Mouse (Mus musculus): ENCODE measurements around the gene Armcx1. TPM values are rescaled to one million over a fixed set of nuclear protein-coding genes. Genes with fewer than 3 reads are reported as not detected.
A peak's percentile ranks its signal among the peaks of the same experiment; 100 is the strongest.
"Not testable (repeated sequence)": the region's sequence is repeated elsewhere in the genome, so short reads cannot be mapped to it uniquely, and the experiment has no call there.

Armcx1 gene
- total and polyA plus RNA-seq, 2 experiments from 2014 or later, result 13.9 to 22.7 TPM

GRCm38 (mm10) chrX:134757293-134757995 lies 39.7 kb downstream of the Armcx1 start:
- H3K36me3 ChIP-seq (replicated peaks; ENCODE audit: control insufficient read depth, insufficient read depth, low read length), result no peaks in the 10 kb centered on the region
- no peaks in the 10 kb centered on the region for H3K4me1 ChIP-seq (ENCODE audit: control insufficient read depth, insufficient read depth)
- H3K4me2 ChIP-seq (ENCODE audit: low read depth, low read length), result peak overlapping the region; percentile 60
- DNase-seq (ENCODE audit: low spot score) (no peak), ATAC-seq (ENCODE audit: insufficient read depth, low read depth) (peak; percentile 24; the same call in 1 of the 2 replicates)
- WGBS, result 13% methylated on average over 13 of the region's 13 CpGs
- peak overlapping the region; percentile 83 for H3K9ac ChIP-seq (replicated peaks; ENCODE audit: low read depth, low read length)
- no peaks in the 10 kb centered on the region for H3K9me3 ChIP-seq (replicated peaks; ENCODE audit: control insufficient read depth, low read length)
- peak overlapping the region; percentile 89 for H3K27ac ChIP-seq (ENCODE audit: low read depth)
- TF ChIP-seq CTCF (IDR thresholded peaks at IDR 0.05; ENCODE audit: low read depth) (no peak), EP300 (IDR thresholded peaks at IDR 0.05; ENCODE audit: low read depth) (no peak)
- no peaks in the 10 kb centered on the region for H3K27me3 ChIP-seq (ENCODE audit: control insufficient read depth, insufficient read depth, low read length)
- peak overlapping the region; percentile 79 for H3K4me3 ChIP-seq (ENCODE audit: low read depth, low read length)

GRCm38 (mm10) chrX:134763428-134764198 lies 45.9 kb downstream of the Armcx1 start:
- H3K4me2 ChIP-seq (ENCODE audit: low read depth, low read length); H3K4me1 ChIP-seq (ENCODE audit: control insufficient read depth, insufficient read depth); ATAC-seq (ENCODE audit: insufficient read depth, low read depth); H3K4me3 ChIP-seq (ENCODE audit: low read depth, low read length); H3K27ac ChIP-seq (ENCODE audit: low read depth); H3K9me3 ChIP-seq (replicated peaks; ENCODE audit: control insufficient read depth, low read length); H3K27me3 ChIP-seq (ENCODE audit: control insufficient read depth, insufficient read depth, low read length); DNase-seq (ENCODE audit: low spot score); H3K9ac ChIP-seq (replicated peaks; ENCODE audit: low read depth, low read length); H3K36me3 ChIP-seq (replicated peaks; ENCODE audit: control insufficient read depth, insufficient read depth, low read length): not testable (repeated sequence)
- 47% methylated on average over 3 of the region's 4 CpGs for WGBS

Small RNA genes within 50 kb of the gene (microRNA-seq; reads per million reads assigned to microRNA genes)
- gene Mir7093, result not detected

Other genes starting within 250 kb of the Armcx1 start
- not detected in 2 replicates for gene Taf7l, start 241.5 kb upstream of the Armcx1 start, total RNA-seq (2014; rRNA removed; ENCODE audit: low replicate concordance)
- not detected in 2 replicates for gene Taf7l, start 241.5 kb upstream of the Armcx1 start, polyA plus RNA-seq (2015; fragmentation: Nextera tagmentation; extraction: Ambion mirVana)
- 13.1 and 13.7 TPM in 2 replicates for gene Timm8a1, start 176.1 kb upstream of the Armcx1 start, total RNA-seq (2014; rRNA removed; ENCODE audit: low replicate concordance)
- gene Timm8a1, start 176.1 kb upstream of the Armcx1 start, polyA plus RNA-seq (2015; fragmentation: Nextera tagmentation; extraction: Ambion mirVana), result 66.5 and 74.5 TPM in 2 replicates
- gene Btk, start 134.4 kb upstream of the Armcx1 start, total RNA-seq (2014; rRNA removed; ENCODE audit: low replicate concordance), result not detected in 2 replicates
- 0.34 and 0.49 TPM in 2 replicates for gene Btk, start 134.4 kb upstream of the Armcx1 start, polyA plus RNA-seq (2015; fragmentation: Nextera tagmentation; extraction: Ambion mirVana)
- 341 and 419 TPM in 2 replicates for gene Rpl36a, start 132.3 kb upstream of the Armcx1 start, total RNA-seq (2014; rRNA removed; ENCODE audit: low replicate concordance)
- 246 and 247 TPM in 2 replicates for gene Rpl36a, start 132.3 kb upstream of the Armcx1 start, polyA plus RNA-seq (2015; fragmentation: Nextera tagmentation; extraction: Ambion mirVana)
- gene Gla, start 116.8 kb upstream of the Armcx1 start, total RNA-seq (2014; rRNA removed; ENCODE audit: low replicate concordance), result 0.50 and 4.1 TPM in 2 replicates
- gene Gla, start 116.8 kb upstream of the Armcx1 start, polyA plus RNA-seq (2015; fragmentation: Nextera tagmentation; extraction: Ambion mirVana), result 1.5 and 1.8 TPM in 2 replicates
- 37.1 and 43.9 TPM in 2 replicates for gene Hnrnph2, start 116.8 kb upstream of the Armcx1 start, total RNA-seq (2014; rRNA removed; ENCODE audit: low replicate concordance)
- 98.4 and 102 TPM in 2 replicates for gene Hnrnph2, start 116.8 kb upstream of the Armcx1 start, polyA plus RNA-seq (2015; fragmentation: Nextera tagmentation; extraction: Ambion mirVana)
- gene Armcx4, start 31.4 kb upstream of the Armcx1 start, total RNA-seq (2014; rRNA removed; ENCODE audit: low replicate concordance), result 6.5 and 7.4 TPM in 2 replicates
- gene Armcx4, start 31.4 kb upstream of the Armcx1 start, polyA plus RNA-seq (2015; fragmentation: Nextera tagmentation; extraction: Ambion mirVana), result 2.4 and 2.8 TPM in 2 replicates
- gene Armcx6, start 33.5 kb downstream of the Armcx1 start, total RNA-seq (2014; rRNA removed; ENCODE audit: low replicate concordance), result 7.7 and 13.7 TPM in 2 replicates
- gene Armcx6, start 33.5 kb downstream of the Armcx1 start, polyA plus RNA-seq (2015; fragmentation: Nextera tagmentation; extraction: Ambion mirVana), result 7.3 and 7.8 TPM in 2 replicates
- 22.1 and 33.6 TPM in 2 replicates for gene Armcx3, start 38.6 kb downstream of the Armcx1 start, total RNA-seq (2014; rRNA removed; ENCODE audit: low replicate concordance)
- 59.5 and 64.1 TPM in 2 replicates for gene Armcx3, start 38.6 kb downstream of the Armcx1 start, polyA plus RNA-seq (2015; fragmentation: Nextera tagmentation; extraction: Ambion mirVana)
- 46.2 and 47.9 TPM in 2 replicates for gene Armcx2, start 91.3 kb downstream of the Armcx1 start, total RNA-seq (2014; rRNA removed; ENCODE audit: low replicate concordance)
- gene Armcx2, start 91.3 kb downstream of the Armcx1 start, polyA plus RNA-seq (2015; fragmentation: Nextera tagmentation; extraction: Ambion mirVana), result 23.6 and 24.3 TPM in 2 replicates
- not detected in 2 replicates for gene Nxf2, start 246.8 kb downstream of the Armcx1 start, total RNA-seq (2014; rRNA removed; ENCODE audit: low replicate concordance)
- 0.10 and 0.16 TPM in 2 replicates for gene Nxf2, start 246.8 kb downstream of the Armcx1 start, polyA plus RNA-seq (2015; fragmentation: Nextera tagmentation; extraction: Ambion mirVana)

Data from heart, postnatal 0 days (tissue).